Mouse (Mus musculus): ENCODE measurements at regions not wholly inside any gene's neighbourhood (a gene's known extent, or its start where the extent isn't known, plus 50 kb on each side); places are given as distances from the start of the nearest gene placed in this dataset.

GRCm38 (mm10) chr4:83915871-83916270 lies 390.5 kb downstream of the Ccdc171 start:
- Histone ChIP-seq H3K36me3 (no peaks in the 10 kb centered on the region), H3K27me3 (no peaks in the 10 kb centered on the region), H3K4me2 (replicated peaks) (no peak overlapping the region), H3K9me3 (no peaks in the 10 kb centered on the region), H3K4me3 (no peak overlapping the region), H3K4me1 (no peaks in the 10 kb centered on the region), H3K9ac (replicated peaks) (no peak overlapping the region), H3K27ac (replicated peaks) (no peak overlapping the region)
- ATAC-seq (replicated peaks), result no peak
- WGBS, result 60% methylated on average over 4 of the region's 4 CpGs

- Histone ChIP-seq H3K27ac (replicated peaks) (no peak overlapping the region), H3K4me2 (replicated peaks) (no peak overlapping the region), H3K4me1 (no peaks in the 10 kb centered on the region), H3K27me3 (no peaks in the 10 kb centered on the region), H3K36me3 (no peaks in the 10 kb centered on the region), H3K9ac (replicated peaks) (no peak overlapping the region), H3K4me3 (no peak overlapping the region), H3K9me3 (no peaks in the 10 kb centered on the region)
- ATAC-seq (replicated peaks), result no peak
- 98% methylated on average over 4 of the region's 4 CpGs for WGBS
Measured at GRCm38 (mm10) chr4:83917009-83917408, 391.7 kb downstream of the Ccdc171 start.

- Histone ChIP-seq H3K4me1 (no peaks in the 10 kb centered on the region), H3K36me3 (no peaks in the 10 kb centered on the region), H3K27ac (replicated peaks) (no peak overlapping the region), H3K9ac (replicated peaks) (no peak overlapping the region), H3K27me3 (no peaks in the 10 kb centered on the region), H3K4me3 (no peak overlapping the region), H3K9me3 (0 out of 2 replicates have a peak, but pooled peaks cover 3% of the 10 kb centered on the region), H3K4me2 (replicated peaks) (no peak overlapping the region)
- WGBS, result 87% methylated on average over 3 of the region's 3 CpGs
- no peak for ATAC-seq (replicated peaks)
Measured at GRCm38 (mm10) chr4:83918093-83918492, 392.7 kb downstream of the Ccdc171 start.

- Histone ChIP-seq H3K4me1 (no peaks in the 10 kb centered on the region), H3K4me3 (no peak overlapping the region), H3K9ac (replicated peaks) (no peak overlapping the region), H3K36me3 (no peaks in the 10 kb centered on the region), H3K27ac (replicated peaks) (no peak overlapping the region), H3K4me2 (replicated peaks) (no peak overlapping the region), H3K27me3 (no peaks in the 10 kb centered on the region), H3K9me3 (0 out of 2 replicates have a peak, but pooled peaks cover 3% of the 10 kb centered on the region)
- no peak for ATAC-seq (replicated peaks)
- 92% methylated on average over 1 of the region's 1 CpGs for WGBS
Measured at GRCm38 (mm10) chr4:83919041-83919440, 393.7 kb downstream of the Ccdc171 start.

- 70% methylated on average over 8 of the region's 8 CpGs for WGBS
- H3K4me3 ChIP-seq, result no peak overlapping the region
- H3K36me3 ChIP-seq, result no peaks in the 10 kb centered on the region
- no peak for ATAC-seq (replicated peaks)
- no peak overlapping the region for H3K9ac ChIP-seq (replicated peaks)
- no peaks in the 10 kb centered on the region for H3K27me3 ChIP-seq
- no peak overlapping the region for H3K4me2 ChIP-seq (replicated peaks)
- H3K27ac ChIP-seq (replicated peaks), result no peak overlapping the region
- no peaks in the 10 kb centered on the region for H3K4me1 ChIP-seq
- 0 out of 2 replicates have a peak, but pooled peaks cover 3% of the 10 kb centered on the region for H3K9me3 ChIP-seq
Measured at GRCm38 (mm10) chr4:83925118-83925842, 399.9 kb downstream of the Ccdc171 start.

- no peak for ATAC-seq (replicated peaks)
- WGBS, result 38% methylated on average over 11 of the region's 11 CpGs
- no peak overlapping the region for H3K9ac ChIP-seq (replicated peaks)
Measured at GRCm38 (mm10) chr4:83926195-83926731, 400.9 kb downstream of the Ccdc171 start.

GRCm38 (mm10) chr4:83931897-83932654 lies 406.7 kb downstream of the Ccdc171 start:
- H3K27me3 ChIP-seq, result no peaks in the 10 kb centered on the region
- H3K9me3 ChIP-seq, result no peaks in the 10 kb centered on the region
- H3K36me3 ChIP-seq, result no peaks in the 10 kb centered on the region
- H3K9ac ChIP-seq (replicated peaks), result no peak overlapping the region
- ATAC-seq (replicated peaks), result no peak
- 82% methylated on average over 8 of the region's 8 CpGs for WGBS
- H3K4me2 ChIP-seq (replicated peaks), result no peak overlapping the region
- no peaks in the 10 kb centered on the region for H3K4me1 ChIP-seq
- no peak overlapping the region for H3K4me3 ChIP-seq
- no peak overlapping the region for H3K27ac ChIP-seq (replicated peaks)

More at GRCm38 (mm10) chr4:83926195-83926731, 400.9 kb downstream of the Ccdc171 start:
- Histone ChIP-seq H3K4me3 (no peak overlapping the region), H3K4me2 (replicated peaks) (no peak overlapping the region), H3K36me3 (no peaks in the 10 kb centered on the region), H3K9me3 (0 out of 2 replicates have a peak, but pooled peaks cover 3% of the 10 kb centered on the region), H3K27me3 (no peaks in the 10 kb centered on the region), H3K4me1 (no peaks in the 10 kb centered on the region), H3K27ac (replicated peaks) (no peak overlapping the region)

- Histone ChIP-seq H3K9me3 (no peaks in the 10 kb centered on the region), H3K9ac (replicated peaks) (no peak overlapping the region), H3K27me3 (no peaks in the 10 kb centered on the region), H3K4me2 (replicated peaks) (no peak overlapping the region), H3K4me3 (no peak overlapping the region), H3K27ac (replicated peaks) (no peak overlapping the region), H3K4me1 (no peaks in the 10 kb centered on the region), H3K36me3 (no peaks in the 10 kb centered on the region)
- whole genome bisulfite sequencing, result 92% methylated on average over 9 of the region's 9 CpGs
- ATAC-seq (replicated peaks), result no peak
Measured at GRCm38 (mm10) chr4:83941693-83942092, 416.3 kb downstream of the Ccdc171 start.

- Histone ChIP-seq H3K9ac (replicated peaks) (no peak overlapping the region), H3K4me2 (replicated peaks) (no peak overlapping the region), H3K9me3 (no peaks in the 10 kb centered on the region), H3K4me1 (no peaks in the 10 kb centered on the region), H3K4me3 (no peak overlapping the region), H3K27me3 (no peaks in the 10 kb centered on the region), H3K27ac (replicated peaks) (no peak overlapping the region), H3K36me3 (no peaks in the 10 kb centered on the region)
- ATAC-seq (replicated peaks), result no peak
- WGBS, result 94% methylated on average over 2 of the region's 2 CpGs
Measured at GRCm38 (mm10) chr4:83949612-83950011, 424.3 kb downstream of the Ccdc171 start.

- no peaks in the 10 kb centered on the region for H3K27me3 ChIP-seq
- no peak overlapping the region for H3K9ac ChIP-seq (replicated peaks)
- H3K27ac ChIP-seq (replicated peaks), result no peak overlapping the region
- no peak for ATAC-seq (replicated peaks)
- H3K4me1 ChIP-seq, result no peaks in the 10 kb centered on the region
- H3K9me3 ChIP-seq, result no peaks in the 10 kb centered on the region
- no peak overlapping the region for H3K4me3 ChIP-seq
- H3K4me2 ChIP-seq (replicated peaks), result no peak overlapping the region
- 83% methylated on average over 10 of the region's 10 CpGs for WGBS
- H3K36me3 ChIP-seq, result no peaks in the 10 kb centered on the region
Measured at GRCm38 (mm10) chr4:83950809-83951409, 425.6 kb downstream of the Ccdc171 start.

GRCm38 (mm10) chr4:83956252-83956904 lies 431.0 kb downstream of the Ccdc171 start:
- 86% methylated on average over 12 of the region's 12 CpGs for WGBS
- Histone ChIP-seq H3K27ac (replicated peaks) (no peak overlapping the region), H3K9ac (replicated peaks) (no peak overlapping the region), H3K9me3 (no peaks in the 10 kb centered on the region), H3K4me1 (no peaks in the 10 kb centered on the region), H3K4me3 (no peak overlapping the region), H3K4me2 (replicated peaks) (no peak overlapping the region), H3K27me3 (no peaks in the 10 kb centered on the region), H3K36me3 (no peaks in the 10 kb centered on the region)
- ATAC-seq (replicated peaks), result no peak

Data from forebrain, embryonic 15.5 days (tissue).